Mouse (Mus musculus) forebrain, embryonic 15.5 days (tissue): ENCODE data around the gene Rnf113a2. TPM values are rescaled to one million over a fixed set of nuclear protein-coding genes. Genes with fewer than 3 reads are reported as not detected.

Experiments
- ATAC-seq: fragments of 200-750 bp; cut with Nextera tagmentation; replicated peaks from 2 replicates; pipeline ENCODE4 v1.8.0; 2017; ENCODE audit warnings: mild to moderate bottlenecking, moderate TSS enrichment, moderate library complexity
- H3K27ac ChIP-seq: fragments of 300-500 bp; sonication (generic); replicated peaks from 2 replicates; pipeline ENCODE4 v1.5.1; 2015; ENCODE audit warnings: mild to moderate bottlenecking, inconsistent platforms
- H3K27me3 ChIP-seq: fragments of 300-500 bp; sonication (generic); 2 replicates; pipeline ENCODE4 v1.6.1; 2015; ENCODE audit warnings: inconsistent platforms
- H3K36me3 ChIP-seq: fragments of 300-500 bp; sonication (generic); 2 replicates; pipeline ENCODE4 v1.6.1; 2015; ENCODE audit warnings: mild to moderate bottlenecking, inconsistent platforms
- H3K4me1 ChIP-seq: fragments of 300-500 bp; sonication (generic); 2 replicates; pipeline ENCODE4 v1.6.1; 2015; ENCODE audit warnings: inconsistent platforms
- H3K4me2 ChIP-seq: fragments of 300-500 bp; sonication (generic); replicated peaks from 2 replicates; pipeline ENCODE4 v1.6.1; 2015; ENCODE audit warnings: mild to moderate bottlenecking, inconsistent platforms
- H3K4me3 ChIP-seq: fragments of 300-500 bp; sonication (generic); 2 replicates; pipeline ENCODE4 v1.5.1; 2015; ENCODE audit warnings: mild to moderate bottlenecking, inconsistent platforms
- H3K9ac ChIP-seq: fragments of 300-500 bp; sonication (generic); replicated peaks from 2 replicates; pipeline ENCODE4 v1.6.1; 2015; ENCODE audit warnings: mild to moderate bottlenecking, inconsistent platforms
- H3K9me3 ChIP-seq: fragments of 300-500 bp; sonication (generic); 2 replicates; pipeline ENCODE4 v1.6.1; 2016; ENCODE audit warnings: inconsistent platforms
- WGBS: fragments of 180-500 bp; shearing (Covaris S2); methylation state at CpG from one replicate; pipeline ENCODE4 v1.1.7; 2015; ENCODE audit warnings: mixed read lengths; 5-methylcytosine and 5-hydroxymethylcytosine counted together
- polyA plus RNA-seq: library from polyadenylated mRNA; unstranded; fragments of >200 nt; fragmentation: Nextera tagmentation; extraction: Ambion mirVana; gene quantifications from 2 replicates; pipeline ENCODE4 v1.2.1, GENCODE M21; 2015

Rnf113a2 gene
- polyA plus RNA-seq, 1 experiment from 2014 or later: 27.0 TPM

- Histone ChIP-seq H3K4me1 (no peaks in the 10 kb centered on the region), H3K36me3 (no peaks in the 10 kb centered on the region), H3K9ac (no peak overlapping the region), H3K4me3 (no peak overlapping the region), H3K27me3 (no peaks in the 10 kb centered on the region), H3K27ac (no peak overlapping the region), H3K4me2 (no peak overlapping the region), H3K9me3 (no peaks in the 10 kb centered on the region)
- no peak for ATAC-seq
Measured at GRCm38 (mm10) chr12:84397685-84398084, 19.3 kb upstream of the Rnf113a2 start.

GRCm38 (mm10) chr12:84398629-84399028 lies 18.4 kb upstream of the Rnf113a2 start:
- Histone ChIP-seq H3K9ac (no peak overlapping the region), H3K27ac (no peak overlapping the region), H3K9me3 (no peaks in the 10 kb centered on the region), H3K4me1 (no peaks in the 10 kb centered on the region), H3K27me3 (no peaks in the 10 kb centered on the region), H3K4me3 (no peak overlapping the region), H3K36me3 (no peaks in the 10 kb centered on the region), H3K4me2 (no peak overlapping the region)
- 90% methylated on average over 5 of the region's 5 CpGs for WGBS
- no peak for ATAC-seq

- Histone ChIP-seq H3K27ac (no peak overlapping the region), H3K36me3 (no peaks in the 10 kb centered on the region), H3K9me3 (no peaks in the 10 kb centered on the region), H3K4me1 (no peaks in the 10 kb centered on the region), H3K4me3 (no peak overlapping the region), H3K9ac (no peak overlapping the region), H3K27me3 (no peaks in the 10 kb centered on the region), H3K4me2 (no peak overlapping the region)
- ATAC-seq: no peak
- 85% methylated on average over 9 of the region's 9 CpGs for WGBS
Measured at GRCm38 (mm10) chr12:84399135-84399534, 17.9 kb upstream of the Rnf113a2 start.

- 87% methylated on average over 9 of the region's 9 CpGs for WGBS
- H3K4me2 ChIP-seq: no peak overlapping the region
- H3K9me3 ChIP-seq: no peaks in the 10 kb centered on the region
- no peaks in the 10 kb centered on the region for H3K4me1 ChIP-seq
- H3K36me3 ChIP-seq: no peaks in the 10 kb centered on the region
- H3K27me3 ChIP-seq: no peaks in the 10 kb centered on the region
- no peak overlapping the region for H3K9ac ChIP-seq
- H3K4me3 ChIP-seq: no peak overlapping the region
- no peak overlapping the region for H3K27ac ChIP-seq
- ATAC-seq: no peak
Measured at GRCm38 (mm10) chr12:84399663-84400062, 17.3 kb upstream of the Rnf113a2 start.

- ATAC-seq: no peak
- 91% methylated on average over 3 of the region's 3 CpGs for WGBS
- H3K36me3 ChIP-seq: no peaks in the 10 kb centered on the region
- no peak overlapping the region for H3K4me3 ChIP-seq
- H3K9me3 ChIP-seq: no peaks in the 10 kb centered on the region
- H3K4me1 ChIP-seq: no peaks in the 10 kb centered on the region
- H3K27me3 ChIP-seq: no peaks in the 10 kb centered on the region
- H3K9ac ChIP-seq: no peak overlapping the region
- H3K27ac ChIP-seq: no peak overlapping the region
- H3K4me2 ChIP-seq: no peak overlapping the region
Measured at GRCm38 (mm10) chr12:84400068-84400467, 16.9 kb upstream of the Rnf113a2 start.

GRCm38 (mm10) chr12:84400653-84401052 lies 16.3 kb upstream of the Rnf113a2 start:
- H3K4me2 ChIP-seq: no peak overlapping the region
- H3K27me3 ChIP-seq: no peaks in the 10 kb centered on the region
- H3K9ac ChIP-seq: no peak overlapping the region
- 76% methylated on average over 3 of the region's 3 CpGs for WGBS
- no peaks in the 10 kb centered on the region for H3K9me3 ChIP-seq
- no peaks in the 10 kb centered on the region for H3K36me3 ChIP-seq
- ATAC-seq: no peak
- no peaks in the 10 kb centered on the region for H3K4me1 ChIP-seq
- H3K4me3 ChIP-seq: no peak overlapping the region
- H3K27ac ChIP-seq: no peak overlapping the region

GRCm38 (mm10) chr12:84402923-84403322 lies 14.1 kb upstream of the Rnf113a2 start:
- no peaks in the 10 kb centered on the region for H3K27me3 ChIP-seq
- ATAC-seq: no peak
- H3K4me3 ChIP-seq: no peak overlapping the region
- peaks cover 4% of the 10 kb centered on the region for H3K4me1 ChIP-seq
- no peak overlapping the region for H3K4me2 ChIP-seq
- 82% methylated on average over 9 of the region's 9 CpGs for WGBS
- H3K36me3 ChIP-seq: no peaks in the 10 kb centered on the region
- H3K9ac ChIP-seq: no peak overlapping the region
- no peaks in the 10 kb centered on the region for H3K9me3 ChIP-seq
- H3K27ac ChIP-seq: no peak overlapping the region

- H3K27me3 ChIP-seq: no peaks in the 10 kb centered on the region
- H3K4me2 ChIP-seq: no peak overlapping the region
- H3K36me3 ChIP-seq: no peaks in the 10 kb centered on the region
- no peak for ATAC-seq
- H3K9ac ChIP-seq: no peak overlapping the region
- 48% methylated on average over 6 of the region's 6 CpGs for WGBS
- H3K9me3 ChIP-seq: no peaks in the 10 kb centered on the region
- no peak overlapping the region for H3K27ac ChIP-seq
- H3K4me1 ChIP-seq: peaks cover 10% of the 10 kb centered on the region
- H3K4me3 ChIP-seq: no peak overlapping the region
Measured at GRCm38 (mm10) chr12:84404541-84404940, 12.5 kb upstream of the Rnf113a2 start.

- H3K4me1 ChIP-seq: peaks cover 12% of the 10 kb centered on the region
- H3K4me3 ChIP-seq: no peak overlapping the region
- H3K9ac ChIP-seq: no peak overlapping the region
- 61% methylated on average over 4 of the region's 4 CpGs for WGBS
- ATAC-seq: no peak
- no peak overlapping the region for H3K27ac ChIP-seq
- no peak overlapping the region for H3K4me2 ChIP-seq
- H3K9me3 ChIP-seq: no peaks in the 10 kb centered on the region
- no peaks in the 10 kb centered on the region for H3K27me3 ChIP-seq
- H3K36me3 ChIP-seq: peaks cover 2% of the 10 kb centered on the region; the same call in 1 of the 2 replicates
Measured at GRCm38 (mm10) chr12:84407259-84407658, 9.7 kb upstream of the Rnf113a2 start.

- Histone ChIP-seq H3K9ac (peak overlapping the region; percentile 79), H3K27me3 (no peaks in the 10 kb centered on the region), H3K27ac (peak overlapping the region; percentile 89), H3K4me1 (peaks cover 12% of the 10 kb centered on the region), H3K4me2 (peak overlapping the region; percentile 84), H3K9me3 (no peaks in the 10 kb centered on the region), H3K36me3 (peaks cover 2% of the 10 kb centered on the region; the same call in 1 of the 2 replicates), H3K4me3 (peak overlapping the region; percentile 76)
- 2% methylated on average over 52 of the region's 52 CpGs for WGBS
- peak; percentile 75 for ATAC-seq
Measured at GRCm38 (mm10) chr12:84407874-84408818, 8.8 kb upstream of the Rnf113a2 start.

GRCm38 (mm10) chr12:84408819-84409507 lies 8.0 kb upstream of the Rnf113a2 start, which contains the start of the genes Entpd5 and Bbof1:
TSS of gene Entpd5 (minus strand) at chr12:84409029.
TSS of gene Bbof1 (plus strand) at chr12:84409071.
- H3K9me3 ChIP-seq: no peaks in the 10 kb centered on the region

GRCm38 (mm10) chr12:84417605-84417922 lies 568 bp downstream of the Rnf113a2 start:
- Histone ChIP-seq H3K27me3 (no peaks in the 10 kb centered on the region), H3K4me3 (peak overlapping the region; percentile 67), H3K9ac (peak overlapping the region; percentile 67), H3K36me3 (no peaks in the 10 kb centered on the region), H3K27ac (peak overlapping the region; percentile 83), H3K4me2 (peak overlapping the region; percentile 82), H3K4me1 (peaks cover 6% of the 10 kb centered on the region; the same call in 1 of the 2 replicates), H3K9me3 (no peaks in the 10 kb centered on the region)
- WGBS: 37% methylated on average over 18 of the region's 18 CpGs
- peak; percentile 23; the same call in 1 of the 2 replicates for ATAC-seq

More at GRCm38 (mm10) chr12:84408819-84409507, 8.0 kb upstream of the Rnf113a2 start, which contains the start of the genes Entpd5 and Bbof1:
- H3K4me1 ChIP-seq: peaks cover 12% of the 10 kb centered on the region
- peak within 1 kb of the TSS; percentile 89 for H3K27ac ChIP-seq
- WGBS: under 1% methylated on average over 58 of the region's 63 CpGs
- peaks cover 2% of the 10 kb centered on the region; the same call in 1 of the 2 replicates for H3K36me3 ChIP-seq
- peak within 1 kb of the TSS; percentile 79 for H3K9ac ChIP-seq
- peak; percentile 93 for ATAC-seq
- H3K27me3 ChIP-seq: no peaks in the 10 kb centered on the region
- H3K4me2 ChIP-seq: peak within 1 kb of the TSS; percentile 84
- peak within 1 kb of the TSS; percentile 76 for H3K4me3 ChIP-seq
